In genomic region chr8:70087836-70088650, GRCm38 (mm10) we compare ENCODE assay signal across 8 mouse cellular contexts. TPM values are rescaled to one million over a fixed set of nuclear protein-coding genes. Genes with fewer than 3 reads are reported as not detected.
DNase-seq lines count a peak whose midpoint lies in the region; ATAC-seq lines count a peak whose summit lies in the region.

No protein-coding gene starts in this region.

- DNase-seq in gastrocnemius, adult 18-20 months (ENCODE audit: low spot score) = peak; percentile 26
- no peak for DNase-seq in gastrocnemius, postnatal 25 days
- DNase-seq in cerebellum, adult 11-12 months = peak; percentile 42
- DNase-seq in midbrain, embryonic 14.5 days = peak; percentile 84
- DNase-seq in testis, postnatal 10 days (ENCODE audit: low spot score) = peak; percentile 62

- no peak overlapping the region for H3K27ac ChIP-seq in forebrain, embryonic 16.5 days (ENCODE audit: low read length)
- H3K27ac ChIP-seq in intestine, embryonic 15.5 days = no peak overlapping the region
- no peak overlapping the region for H3K27ac ChIP-seq in limb, embryonic 12.5 days
- no peak overlapping the region for H3K27ac ChIP-seq in midbrain, embryonic 14.5 days (replicated peaks; ENCODE audit: low read depth, low read length)

- WGBS in forebrain, embryonic 16.5 days = 3% methylated on average over 56 of the region's 56 CpGs
- WGBS in intestine, embryonic 15.5 days = 4% methylated on average over 56 of the region's 56 CpGs
- 5% methylated on average over 56 of the region's 56 CpGs for WGBS in limb, embryonic 12.5 days
- WGBS in midbrain, embryonic 14.5 days = 4% methylated on average over 56 of the region's 56 CpGs

- ATAC-seq in forebrain, embryonic 16.5 days = peak; percentile 80
- peak; percentile 52 for ATAC-seq in intestine, embryonic 15.5 days
- ATAC-seq in limb, embryonic 12.5 days (ENCODE audit: insufficient number of reproducible peaks, insufficient read depth, low FRiP score, low TSS enrichment, low read depth) = peak; percentile 69
- ATAC-seq in midbrain, embryonic 14.5 days (ENCODE audit: low FRiP score, low TSS enrichment) = peak; percentile 61

- peak overlapping the region; percentile 95 for H3K4me2 ChIP-seq in forebrain, embryonic 16.5 days (ENCODE audit: low read length)
- H3K4me2 ChIP-seq in intestine, embryonic 15.5 days (replicated peaks) = peak overlapping the region; percentile 63
- peak overlapping the region; percentile 80 for H3K4me2 ChIP-seq in limb, embryonic 12.5 days
- peak overlapping the region; percentile 81 for H3K4me2 ChIP-seq in midbrain, embryonic 14.5 days (ENCODE audit: low read length)

- peak overlapping the region; percentile 53 for H3K4me3 ChIP-seq in forebrain, embryonic 16.5 days (replicated peaks; ENCODE audit: low read length)
- H3K4me3 ChIP-seq in intestine, embryonic 15.5 days (replicated peaks) = peak overlapping the region; percentile 25
- H3K4me3 ChIP-seq in limb, embryonic 12.5 days (replicated peaks) = peak overlapping the region; percentile 44
- H3K4me3 ChIP-seq in midbrain, embryonic 14.5 days (replicated peaks; ENCODE audit: low read depth, low read length) = peak overlapping the region; percentile 43

- no peaks in the 10 kb centered on the region for H3K9me3 ChIP-seq in forebrain, embryonic 16.5 days (ENCODE audit: control insufficient read depth, low read length)
- no peaks in the 10 kb centered on the region for H3K9me3 ChIP-seq in intestine, embryonic 15.5 days
- no peaks in the 10 kb centered on the region for H3K9me3 ChIP-seq in limb, embryonic 12.5 days
- H3K9me3 ChIP-seq in midbrain, embryonic 14.5 days (ENCODE audit: control insufficient read depth, low read length) = no peaks in the 10 kb centered on the region

- H3K36me3 ChIP-seq in forebrain, embryonic 16.5 days (ENCODE audit: control insufficient read depth, insufficient read depth) = no peaks in the 10 kb centered on the region
- H3K36me3 ChIP-seq in intestine, embryonic 15.5 days = no peaks in the 10 kb centered on the region
- H3K36me3 ChIP-seq in limb, embryonic 12.5 days = no peaks in the 10 kb centered on the region
- no peaks in the 10 kb centered on the region for H3K36me3 ChIP-seq in midbrain, embryonic 14.5 days (ENCODE audit: control insufficient read depth, insufficient read depth, low read length)

- H3K27me3 ChIP-seq in forebrain, embryonic 16.5 days (replicated peaks; ENCODE audit: control insufficient read depth, insufficient read depth, low read length) = peaks cover 56% of the 10 kb centered on the region
- H3K27me3 ChIP-seq in intestine, embryonic 15.5 days (replicated peaks) = peaks cover 82% of the 10 kb centered on the region
- H3K27me3 ChIP-seq in limb, embryonic 12.5 days = peaks cover 93% of the 10 kb centered on the region
- peaks cover 61% of the 10 kb centered on the region for H3K27me3 ChIP-seq in midbrain, embryonic 14.5 days (ENCODE audit: control insufficient read depth, insufficient read depth, low read length)

- peaks cover 27% of the 10 kb centered on the region for H3K4me1 ChIP-seq in forebrain, embryonic 16.5 days (replicated peaks; ENCODE audit: control insufficient read depth, insufficient read depth, low read length)
- H3K4me1 ChIP-seq in intestine, embryonic 15.5 days (replicated peaks) = peaks cover 23% of the 10 kb centered on the region
- peaks cover 24% of the 10 kb centered on the region for H3K4me1 ChIP-seq in limb, embryonic 12.5 days (replicated peaks)
- peaks cover 27% of the 10 kb centered on the region; the same call in 1 of the 2 replicates for H3K4me1 ChIP-seq in midbrain, embryonic 14.5 days (ENCODE audit: control insufficient read depth, insufficient read depth, low read length)

- H3K9ac ChIP-seq in forebrain, embryonic 16.5 days (replicated peaks; ENCODE audit: low read depth, low read length) = peak overlapping the region; percentile 51
- H3K9ac ChIP-seq in intestine, embryonic 15.5 days = no peak overlapping the region
- peak overlapping the region; percentile 57 for H3K9ac ChIP-seq in limb, embryonic 12.5 days (replicated peaks)
- H3K9ac ChIP-seq in midbrain, embryonic 14.5 days (replicated peaks; ENCODE audit: low read length) = peak overlapping the region; percentile 54

RNA-seq across cellular contexts. Expression of gene Hapln4, which starts 4.8 kb away (rescaled TPM):
- not detected for total RNA-seq in gastrocnemius, adult 18-20 months (2021)
- total RNA-seq in gastrocnemius, postnatal 25 days (2021) = under 1 TPM in 1 of 2 experiments, not detected in 1; 0.08 TPM
- 0.25 and 0.63 TPM in 2 replicates for polyA plus RNA-seq in forebrain, embryonic 16.5 days (2015; fragmentation: Nextera tagmentation; extraction: Ambion mirVana)
- 0.06 and 0.11 TPM in 2 replicates for polyA plus RNA-seq in intestine, embryonic 15.5 days (2015; fragmentation: Nextera tagmentation; extraction: Ambion mirVana)
- not detected in 2 replicates for polyA plus RNA-seq in limb, embryonic 12.5 days (2016; fragmentation: Nextera tagmentation; extraction: Ambion mirVana)
- 1.2 and 1.3 TPM in 2 replicates for polyA plus RNA-seq in midbrain, embryonic 14.5 days (2014; fragmentation: Nextera tagmentation; extraction: Ambion mirVana)

RNA-seq across cellular contexts. Expression of gene Tm6sf2, which starts 15.3 kb away (rescaled TPM):
- under 1 TPM; 0.62 to 0.64 TPM for total RNA-seq in gastrocnemius, adult 18-20 months (2021)
- total RNA-seq in gastrocnemius, postnatal 25 days (2021) = 1 to 10 TPM in 1 of 2 experiments, not detected in 1; 1.7 TPM
- 1.0 and 1.2 TPM in 2 replicates for polyA plus RNA-seq in forebrain, embryonic 16.5 days (2015; fragmentation: Nextera tagmentation; extraction: Ambion mirVana)
- polyA plus RNA-seq in intestine, embryonic 15.5 days (2015; fragmentation: Nextera tagmentation; extraction: Ambion mirVana) = 42.8 and 52.6 TPM in 2 replicates
- 0.79 and 0.96 TPM in 2 replicates for polyA plus RNA-seq in limb, embryonic 12.5 days (2016; fragmentation: Nextera tagmentation; extraction: Ambion mirVana)
- polyA plus RNA-seq in midbrain, embryonic 14.5 days (2014; fragmentation: Nextera tagmentation; extraction: Ambion mirVana) = 2.0 and 2.1 TPM in 2 replicates

RNA-seq across cellular contexts. Expression of gene Ncan, which starts 32.6 kb away (rescaled TPM):
- total RNA-seq in gastrocnemius, adult 18-20 months (2021) = not detected
- total RNA-seq in gastrocnemius, postnatal 25 days (2021) = under 1 TPM in 1 of 2 experiments, not detected in 1; 0.05 TPM
- polyA plus RNA-seq in forebrain, embryonic 16.5 days (2015; fragmentation: Nextera tagmentation; extraction: Ambion mirVana) = 145 and 166 TPM in 2 replicates
- 1.6 and 1.7 TPM in 2 replicates for polyA plus RNA-seq in intestine, embryonic 15.5 days (2015; fragmentation: Nextera tagmentation; extraction: Ambion mirVana)
- polyA plus RNA-seq in limb, embryonic 12.5 days (2016; fragmentation: Nextera tagmentation; extraction: Ambion mirVana) = 0.56 and 1.1 TPM in 2 replicates
- 135 and 147 TPM in 2 replicates for polyA plus RNA-seq in midbrain, embryonic 14.5 days (2014; fragmentation: Nextera tagmentation; extraction: Ambion mirVana)

RNA-seq across cellular contexts. Expression of gene Nr2c2ap, which starts 43.1 kb away (rescaled TPM):
- total RNA-seq in gastrocnemius, adult 18-20 months (2021) = 1 to 10 TPM; 4.5 to 4.9 TPM
- 1 to 10 TPM; 3.9 to 4.3 TPM for total RNA-seq in gastrocnemius, postnatal 25 days (2021)
- 44.0 and 44.8 TPM in 2 replicates for polyA plus RNA-seq in forebrain, embryonic 16.5 days (2015; fragmentation: Nextera tagmentation; extraction: Ambion mirVana)
- 47.4 and 48.9 TPM in 2 replicates for polyA plus RNA-seq in intestine, embryonic 15.5 days (2015; fragmentation: Nextera tagmentation; extraction: Ambion mirVana)
- 21.4 and 22.7 TPM in 2 replicates for polyA plus RNA-seq in limb, embryonic 12.5 days (2016; fragmentation: Nextera tagmentation; extraction: Ambion mirVana)
- 25.8 and 43.4 TPM in 2 replicates for polyA plus RNA-seq in midbrain, embryonic 14.5 days (2014; fragmentation: Nextera tagmentation; extraction: Ambion mirVana)

RNA-seq across cellular contexts. Expression of gene Sugp1, which starts 45.4 kb away (rescaled TPM):
- total RNA-seq in gastrocnemius, adult 18-20 months (2021) = 10 to 100 TPM; 16.1 to 19.5 TPM
- 10 to 100 TPM; 13.1 to 15.5 TPM for total RNA-seq in gastrocnemius, postnatal 25 days (2021)
- 59.2 and 67.5 TPM in 2 replicates for polyA plus RNA-seq in forebrain, embryonic 16.5 days (2015; fragmentation: Nextera tagmentation; extraction: Ambion mirVana)
- polyA plus RNA-seq in intestine, embryonic 15.5 days (2015; fragmentation: Nextera tagmentation; extraction: Ambion mirVana) = 36.3 and 37.5 TPM in 2 replicates
- 55.9 and 58.9 TPM in 2 replicates for polyA plus RNA-seq in limb, embryonic 12.5 days (2016; fragmentation: Nextera tagmentation; extraction: Ambion mirVana)
- polyA plus RNA-seq in midbrain, embryonic 14.5 days (2014; fragmentation: Nextera tagmentation; extraction: Ambion mirVana) = 49.2 and 52.7 TPM in 2 replicates

Comparison
In these comparisons a context has a peak if more than half of its experiments do, and no peak if none do; other contexts are left out.
1. RNA of gene Tm6sf2, which starts 15.3 kb away (polyA plus RNA-seq): 42.8 to 52.6 TPM in intestine, embryonic 15.5 days; 2.0 to 2.1 TPM in midbrain, embryonic 14.5 days, 1.0 to 1.2 TPM in forebrain, embryonic 16.5 days and 0.79 to 0.96 TPM in limb, embryonic 12.5 days; every median in the first group is over 10 times any median in the second.
2. RNA of gene Ncan, which starts 32.6 kb away (polyA plus RNA-seq): 145 to 166 TPM in forebrain, embryonic 16.5 days and 135 to 147 TPM in midbrain, embryonic 14.5 days; 1.6 to 1.7 TPM in intestine, embryonic 15.5 days and 0.56 to 1.1 TPM in limb, embryonic 12.5 days; every median in the first group is over 10 times any median in the second.
3. Peak in every context shown above with its lines, with median percentiles within 50 percentile points of each other: ATAC-seq, H3K4me2 ChIP-seq and H3K4me3 ChIP-seq.